Mouse (Mus musculus): ENCODE data around the gene Tmem91. TPM values are rescaled to one million over a fixed set of nuclear protein-coding genes. Genes with fewer than 3 reads are reported as not detected.
A peak's percentile ranks its signal among the peaks of the same experiment; 100 is the strongest.

The Tmem91 gene
- total RNA-seq, 1 experiment from 2014 or later, result not detected

DNA sequence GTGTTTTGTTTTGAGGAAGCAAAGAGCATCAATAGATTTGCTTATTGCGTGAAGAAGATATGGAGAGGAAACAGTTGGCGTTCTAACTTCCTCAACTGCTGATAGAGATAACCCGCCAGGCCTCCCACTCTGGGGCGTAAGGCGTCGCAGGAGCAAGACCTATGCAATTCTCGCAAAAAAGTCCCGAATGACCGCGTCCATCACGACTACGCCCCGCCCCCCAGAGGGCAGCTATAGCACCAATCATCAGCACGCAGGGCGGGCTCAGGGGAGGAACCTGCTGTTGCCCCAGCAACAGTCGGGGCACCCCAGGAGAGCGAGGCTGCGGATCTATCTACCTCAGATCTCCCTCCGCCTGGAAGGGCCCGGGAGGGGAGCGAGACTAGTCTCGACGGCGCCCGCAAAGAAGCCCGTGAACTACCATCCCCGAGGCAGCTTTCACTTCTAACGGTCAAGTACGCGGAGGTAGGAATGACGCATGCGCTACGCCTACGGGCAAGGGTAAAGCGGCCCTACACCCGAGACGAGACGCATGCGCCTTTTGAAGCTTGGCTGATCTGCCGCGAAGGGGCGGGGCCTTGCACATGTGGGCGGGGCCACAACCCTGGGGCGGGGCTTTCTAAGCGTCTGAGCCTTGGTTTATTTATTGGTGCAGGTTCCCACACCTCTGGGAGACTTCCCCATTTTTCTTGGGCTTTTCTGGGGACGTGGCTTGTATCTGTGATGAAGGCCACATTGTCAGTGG lies 5.7 kb upstream of the Tmem91 start, which contains the start of gene B9d2:
Gene B9d2, plus strand, starts transcription at position 267 of the 745 bp plus-strand sequence.
- peak; percentile 81 to 86 for ATAC-seq (replicated peaks in 1 of 2; ENCODE audit: insufficient read depth in 1 of 2, low FRiP score in 2 of 2, low TSS enrichment in 1 of 2, low read depth in 1 of 2, poor library complexity in 2 of 2, severe bottlenecking in 2 of 2)

DNA sequence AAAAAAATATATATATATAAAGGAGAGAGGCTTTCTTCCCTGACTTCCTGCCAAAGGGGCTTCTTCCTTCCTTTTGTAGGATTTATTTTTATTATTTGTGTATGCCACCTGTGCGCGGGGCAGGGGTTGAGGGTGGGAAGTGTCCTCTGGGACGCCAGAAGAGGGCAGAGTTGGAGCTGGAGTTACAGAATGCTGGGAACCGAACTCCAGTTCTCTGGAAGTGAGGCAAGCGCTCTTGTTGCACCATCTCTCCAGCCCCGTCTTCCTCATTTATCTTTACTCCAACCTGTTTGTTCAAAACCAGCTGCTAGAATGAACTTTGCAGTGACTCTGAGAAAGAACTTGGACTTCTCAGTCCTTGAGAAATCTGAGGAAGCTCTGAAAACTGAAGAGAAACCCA lies 5.0 kb upstream of the Tmem91 start:
- no peak for ATAC-seq (replicated peaks in 1 of 2; ENCODE audit: insufficient read depth in 1 of 2, low FRiP score in 2 of 2, low TSS enrichment in 1 of 2, low read depth in 1 of 2, poor library complexity in 2 of 2, severe bottlenecking in 2 of 2)

DNA sequence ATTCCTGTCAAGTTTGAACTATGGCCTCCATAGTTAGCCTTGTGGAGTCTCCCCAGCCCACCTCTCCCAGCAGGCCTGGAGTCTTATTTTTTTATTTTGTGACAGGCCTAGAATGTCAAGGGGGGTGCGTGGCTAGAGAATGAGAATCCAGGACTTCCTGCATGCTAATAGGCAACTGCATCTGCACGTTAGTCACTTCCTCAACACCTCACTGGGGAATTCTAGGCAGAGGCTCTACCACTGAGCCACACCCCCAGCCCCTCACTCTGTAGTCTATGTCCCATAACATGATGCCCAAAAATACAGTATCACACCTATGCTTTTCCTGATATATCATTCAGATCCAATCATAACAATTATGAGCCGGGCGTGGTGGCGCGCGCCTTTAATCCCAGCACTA lies 2.0 kb upstream of the Tmem91 start:
- ATAC-seq (replicated peaks in 1 of 2; ENCODE audit: insufficient read depth in 1 of 2, low FRiP score in 2 of 2, low TSS enrichment in 1 of 2, low read depth in 1 of 2, poor library complexity in 2 of 2, severe bottlenecking in 2 of 2), result no peak

DNA sequence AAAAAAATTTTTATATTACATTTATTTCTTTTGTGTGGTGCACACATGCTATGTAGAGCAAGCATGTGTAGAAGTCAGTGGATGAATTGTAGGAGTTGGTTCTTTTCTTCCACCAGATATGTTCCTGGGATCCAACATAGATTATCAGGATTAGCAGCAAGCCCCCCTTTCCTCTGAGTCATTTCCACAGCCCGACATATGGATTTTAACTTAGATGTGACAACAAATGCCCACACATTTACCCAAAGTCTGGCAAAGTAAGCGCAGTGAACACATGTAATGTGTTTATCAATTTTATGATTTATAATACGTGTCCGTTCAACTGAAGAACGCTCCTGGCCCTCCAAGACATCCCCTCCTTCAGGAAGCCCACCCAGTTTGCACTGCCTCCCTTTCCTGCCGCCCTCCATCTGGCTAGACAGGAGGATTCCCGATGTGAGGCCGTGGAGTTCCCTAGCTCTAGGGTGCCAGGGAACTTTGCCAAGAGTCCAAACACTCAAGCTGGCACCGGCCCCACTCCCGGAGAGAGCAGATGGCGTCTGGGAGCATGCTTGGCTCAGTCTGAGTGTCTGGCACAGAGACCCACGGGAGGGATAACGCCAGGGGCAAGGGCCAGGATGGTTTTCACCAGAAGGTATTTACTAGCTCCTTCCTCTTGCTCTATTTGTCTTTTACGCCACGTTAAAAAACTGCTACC lies 1.3 kb upstream of the Tmem91 start:
- ATAC-seq (replicated peaks in 1 of 2; ENCODE audit: insufficient read depth in 1 of 2, low FRiP score in 2 of 2, low TSS enrichment in 1 of 2, low read depth in 1 of 2, poor library complexity in 2 of 2, severe bottlenecking in 2 of 2), result no peak

DNA sequence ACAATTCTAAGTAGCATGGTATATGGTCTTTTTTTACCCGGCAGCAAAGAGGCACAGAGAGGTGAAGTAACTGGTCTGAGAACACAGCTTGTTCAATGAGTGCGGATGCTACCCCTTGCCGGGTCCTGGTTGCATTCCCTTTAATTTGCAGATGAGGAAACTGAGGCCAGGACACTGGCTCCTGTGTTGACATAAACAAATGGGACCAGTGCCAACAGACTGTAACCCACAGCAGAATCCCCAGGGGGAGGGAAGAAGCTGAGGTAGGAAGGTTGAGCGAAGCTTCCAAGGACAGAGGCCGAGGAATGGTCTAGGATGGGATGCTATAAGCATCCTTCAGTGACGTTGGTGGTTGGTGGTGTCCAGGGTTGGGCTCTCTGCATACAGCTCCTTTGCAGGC lies 439 bp upstream of the Tmem91 start:
- ATAC-seq (replicated peaks in 1 of 2; ENCODE audit: insufficient read depth in 1 of 2, low FRiP score in 2 of 2, low TSS enrichment in 1 of 2, low read depth in 1 of 2, poor library complexity in 2 of 2, severe bottlenecking in 2 of 2), result no peak

DNA sequence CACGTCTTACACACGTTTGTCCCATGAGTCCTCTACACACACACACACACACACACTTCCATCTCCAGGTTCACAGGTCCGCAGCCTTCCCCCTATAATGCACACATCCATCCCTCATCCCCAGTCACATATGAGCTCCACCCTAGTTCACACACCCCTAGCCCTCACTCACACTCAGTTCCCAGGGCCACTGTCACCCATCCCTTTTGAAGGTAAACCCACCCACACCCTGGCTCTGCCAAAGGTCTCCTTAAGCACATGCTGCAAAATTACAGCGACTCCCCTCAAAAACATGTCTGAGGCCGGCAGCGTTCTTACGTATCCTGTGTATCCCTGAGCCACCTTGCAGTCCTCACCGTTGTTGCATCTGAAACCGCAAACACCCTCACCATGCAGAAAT lies 669 bp downstream of the Tmem91 start:
- peak; percentile 14 to 33; a peak in 1 of 4 replicates for ATAC-seq (replicated peaks in 1 of 2; ENCODE audit: insufficient read depth in 1 of 2, low FRiP score in 2 of 2, low TSS enrichment in 1 of 2, low read depth in 1 of 2, poor library complexity in 2 of 2, severe bottlenecking in 2 of 2)

DNA sequence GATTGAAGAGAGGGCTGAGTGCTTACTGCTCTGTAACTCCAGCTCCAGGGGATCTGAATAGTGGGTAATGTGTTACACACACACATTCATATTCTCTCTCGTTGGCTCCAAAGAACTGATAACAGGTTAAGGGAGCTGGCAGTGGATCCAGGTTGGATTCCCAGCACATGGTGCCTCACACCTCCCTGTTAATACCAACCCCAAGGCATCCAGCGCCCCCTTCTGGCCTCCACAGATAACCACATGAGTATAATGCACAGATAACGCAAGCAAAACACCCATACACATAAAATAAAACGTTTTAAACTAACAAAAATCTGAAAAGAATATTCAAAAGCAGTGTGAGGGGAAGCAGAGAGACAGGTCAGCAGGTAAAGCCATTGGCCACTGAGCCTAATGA lies 2.5 kb downstream of the Tmem91 start:
- no peak for ATAC-seq (replicated peaks in 1 of 2; ENCODE audit: insufficient read depth in 1 of 2, low FRiP score in 2 of 2, low TSS enrichment in 1 of 2, low read depth in 1 of 2, poor library complexity in 2 of 2, severe bottlenecking in 2 of 2)

DNA sequence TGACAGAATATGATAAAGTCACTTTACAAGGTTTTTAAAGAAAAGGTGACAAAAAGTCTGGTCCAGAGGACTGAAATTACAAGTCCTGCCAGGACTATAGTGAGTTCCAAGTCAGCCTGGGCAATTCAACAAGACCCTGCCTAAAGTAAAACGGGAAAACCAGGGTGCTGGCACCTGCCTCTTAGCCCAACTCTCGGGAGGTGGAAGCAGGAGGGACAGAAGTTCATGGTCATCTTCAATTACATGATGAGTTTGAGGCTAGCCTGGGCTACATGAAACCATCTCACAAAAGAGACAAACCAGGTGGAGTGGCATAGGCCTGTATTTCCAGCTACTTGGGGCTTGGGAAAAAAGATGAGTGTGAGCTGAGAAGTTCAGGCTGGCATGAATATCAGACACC lies 3.3 kb downstream of the Tmem91 start:
- no peak for ATAC-seq (replicated peaks in 1 of 2; ENCODE audit: insufficient read depth in 1 of 2, low FRiP score in 2 of 2, low TSS enrichment in 1 of 2, low read depth in 1 of 2, poor library complexity in 2 of 2, severe bottlenecking in 2 of 2)

DNA sequence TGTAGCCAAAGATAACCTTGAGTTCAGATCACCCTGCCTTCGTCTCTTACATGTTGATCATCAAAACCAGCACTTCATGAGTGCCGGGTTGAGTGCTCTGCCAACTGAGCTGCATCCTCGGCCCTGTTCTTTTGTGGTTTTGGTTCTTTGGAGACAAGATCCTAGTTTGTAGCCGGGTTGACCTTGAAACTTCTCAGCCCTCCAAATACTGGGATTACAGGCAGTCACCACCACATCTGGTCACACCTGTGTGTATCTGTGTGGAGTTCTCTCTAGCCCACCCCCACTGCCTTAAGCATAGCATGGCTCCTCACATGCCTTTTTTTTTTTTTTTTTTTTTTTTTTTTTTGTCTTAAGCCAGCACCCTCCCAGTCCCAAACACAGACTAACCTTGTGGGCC lies 4.9 kb downstream of the Tmem91 start:
- ATAC-seq (replicated peaks in 1 of 2; ENCODE audit: insufficient read depth in 1 of 2, low FRiP score in 2 of 2, low TSS enrichment in 1 of 2, low read depth in 1 of 2, poor library complexity in 2 of 2, severe bottlenecking in 2 of 2), result no peak

DNA sequence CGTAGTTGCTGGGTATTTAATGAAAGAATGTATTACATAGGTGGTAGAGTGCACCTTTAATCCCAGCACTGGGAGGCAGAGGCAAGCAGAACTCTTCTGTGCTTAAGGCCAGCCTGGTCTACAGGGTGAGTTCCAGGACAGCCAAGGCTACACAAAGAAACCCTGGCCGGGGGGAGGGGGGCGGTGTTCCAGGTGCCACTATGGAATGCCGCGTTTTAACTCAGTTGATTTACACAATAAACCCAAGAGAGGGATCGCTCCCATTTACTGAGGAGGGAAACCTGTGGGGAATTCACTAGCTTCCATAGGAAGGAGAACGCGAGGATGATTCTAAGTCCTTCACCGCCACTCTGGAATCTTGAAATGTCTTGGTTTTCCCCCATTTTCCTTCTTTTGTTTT lies 5.3 kb downstream of the Tmem91 start:
- no peak for ATAC-seq (replicated peaks in 1 of 2; ENCODE audit: insufficient read depth in 1 of 2, low FRiP score in 2 of 2, low TSS enrichment in 1 of 2, low read depth in 1 of 2, poor library complexity in 2 of 2, severe bottlenecking in 2 of 2)

DNA sequence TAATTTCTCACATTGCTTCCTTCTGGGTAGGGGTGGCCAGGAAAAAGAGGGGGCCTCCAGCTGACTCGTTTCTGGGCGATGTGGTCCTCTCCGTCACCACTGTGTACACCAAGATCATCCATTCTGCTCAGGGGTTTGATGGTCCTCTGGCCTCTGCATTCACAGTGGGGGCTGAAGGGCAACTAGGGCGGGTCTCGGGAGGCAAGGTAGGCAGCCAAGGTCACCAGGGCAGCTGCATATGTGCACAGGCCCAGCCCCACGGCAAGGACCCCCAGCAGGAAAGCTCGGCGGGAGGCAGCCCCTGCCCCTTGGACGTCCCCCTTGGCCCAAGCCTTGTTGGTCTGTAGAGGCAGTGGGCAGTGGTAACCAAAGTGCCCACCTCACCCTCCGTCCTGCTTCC lies 5.8 kb downstream of the Tmem91 start:
- no peak for ATAC-seq (replicated peaks in 1 of 2; ENCODE audit: insufficient read depth in 1 of 2, low FRiP score in 2 of 2, low TSS enrichment in 1 of 2, low read depth in 1 of 2, poor library complexity in 2 of 2, severe bottlenecking in 2 of 2)

DNA sequence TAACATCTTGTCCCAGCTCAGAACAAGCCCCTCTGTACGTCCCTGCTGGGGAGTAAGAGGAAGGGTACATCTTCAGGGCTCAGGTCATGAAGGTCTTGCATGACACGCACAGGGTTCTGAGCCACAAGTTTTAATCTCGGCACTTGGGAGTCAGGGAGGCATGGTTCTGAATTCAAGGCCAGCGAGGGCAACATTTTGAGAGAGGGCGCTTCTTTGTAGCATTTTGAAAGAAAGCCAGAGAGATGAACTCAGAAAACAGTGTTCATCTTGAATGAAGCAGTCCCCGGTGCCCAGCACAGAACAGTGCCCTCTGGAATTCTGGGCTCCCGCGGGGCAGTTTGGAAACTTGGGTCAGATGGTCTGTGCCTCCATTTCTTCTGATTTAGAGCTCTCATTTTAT lies 8.6 kb downstream of the Tmem91 start:
- no peak for ATAC-seq (replicated peaks in 1 of 2; ENCODE audit: insufficient read depth in 1 of 2, low FRiP score in 2 of 2, low TSS enrichment in 1 of 2, low read depth in 1 of 2, poor library complexity in 2 of 2, severe bottlenecking in 2 of 2)

DNA sequence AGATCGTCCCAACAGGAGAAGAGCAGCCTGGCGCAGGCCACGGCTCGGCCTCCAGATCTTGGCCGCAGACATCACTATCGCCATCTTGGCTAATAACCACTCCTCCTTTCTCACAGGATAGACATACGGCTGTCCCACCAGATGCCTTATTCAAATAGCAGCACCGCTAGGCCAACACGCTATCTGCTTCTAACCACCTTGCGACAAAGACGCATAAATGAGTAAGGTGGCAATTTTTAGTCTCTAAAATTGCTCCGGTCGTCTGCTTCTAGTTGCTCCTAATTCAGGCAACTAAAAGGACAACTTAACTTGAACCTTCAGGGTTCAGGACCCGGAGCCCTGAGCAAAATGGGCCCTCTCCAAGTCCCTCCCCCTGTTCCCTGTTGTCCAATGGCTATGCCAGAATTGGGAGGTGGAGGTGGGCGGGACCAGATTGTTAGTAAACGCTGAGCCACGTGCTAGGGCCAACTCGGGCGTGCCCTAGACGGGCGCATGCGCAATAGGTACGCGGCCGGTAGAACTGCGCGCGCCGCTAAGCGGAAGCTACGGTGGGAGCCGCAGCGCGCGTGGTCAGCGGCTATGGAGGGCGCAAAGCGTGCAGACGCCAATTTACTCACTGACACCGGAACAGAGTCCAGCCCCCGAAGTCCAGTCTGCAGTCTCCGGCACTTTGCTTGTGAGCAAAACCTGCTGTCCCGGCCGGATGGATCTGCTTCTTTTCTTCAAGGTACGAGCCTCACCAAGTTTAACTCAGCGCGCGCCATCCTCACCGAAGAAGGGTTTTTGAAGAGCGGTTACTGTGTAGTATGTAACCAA lies 16.1 kb downstream of the Tmem91 start, which contains the start of the genes Bckdha and Exosc5:
Gene Bckdha, minus strand, starts transcription at position 325 of the 816 bp plus-strand sequence.
Gene Exosc5, plus strand, starts transcription at position 508 of the 816 bp plus-strand sequence.
- ATAC-seq (replicated peaks in 1 of 2; ENCODE audit: insufficient read depth in 1 of 2, low FRiP score in 2 of 2, low TSS enrichment in 1 of 2, low read depth in 1 of 2, poor library complexity in 2 of 2, severe bottlenecking in 2 of 2), result peak; percentile 93 to 97

DNA sequence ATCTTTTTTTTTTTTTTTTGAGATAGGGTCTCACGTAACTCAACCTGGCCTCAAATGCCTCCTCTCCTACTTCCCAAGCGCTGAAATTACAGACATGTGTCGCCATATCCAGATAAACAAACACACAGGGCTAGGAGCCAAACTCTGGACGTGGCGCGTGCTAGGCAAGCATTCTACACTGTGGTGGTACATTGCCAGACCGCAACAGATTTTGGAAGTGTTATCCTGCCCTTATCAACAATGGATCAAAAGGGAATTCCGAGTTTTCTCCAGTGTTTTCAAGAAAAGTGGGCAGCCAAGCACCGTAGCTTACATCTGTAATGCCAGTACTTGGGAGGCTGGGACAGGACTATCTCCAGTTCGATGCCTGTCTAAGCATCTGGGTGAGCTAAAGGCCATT lies 17.2 kb downstream of the Tmem91 start:
- ATAC-seq (replicated peaks in 1 of 2; ENCODE audit: insufficient read depth in 1 of 2, low FRiP score in 2 of 2, low TSS enrichment in 1 of 2, low read depth in 1 of 2, poor library complexity in 2 of 2, severe bottlenecking in 2 of 2), result no peak

DNA sequence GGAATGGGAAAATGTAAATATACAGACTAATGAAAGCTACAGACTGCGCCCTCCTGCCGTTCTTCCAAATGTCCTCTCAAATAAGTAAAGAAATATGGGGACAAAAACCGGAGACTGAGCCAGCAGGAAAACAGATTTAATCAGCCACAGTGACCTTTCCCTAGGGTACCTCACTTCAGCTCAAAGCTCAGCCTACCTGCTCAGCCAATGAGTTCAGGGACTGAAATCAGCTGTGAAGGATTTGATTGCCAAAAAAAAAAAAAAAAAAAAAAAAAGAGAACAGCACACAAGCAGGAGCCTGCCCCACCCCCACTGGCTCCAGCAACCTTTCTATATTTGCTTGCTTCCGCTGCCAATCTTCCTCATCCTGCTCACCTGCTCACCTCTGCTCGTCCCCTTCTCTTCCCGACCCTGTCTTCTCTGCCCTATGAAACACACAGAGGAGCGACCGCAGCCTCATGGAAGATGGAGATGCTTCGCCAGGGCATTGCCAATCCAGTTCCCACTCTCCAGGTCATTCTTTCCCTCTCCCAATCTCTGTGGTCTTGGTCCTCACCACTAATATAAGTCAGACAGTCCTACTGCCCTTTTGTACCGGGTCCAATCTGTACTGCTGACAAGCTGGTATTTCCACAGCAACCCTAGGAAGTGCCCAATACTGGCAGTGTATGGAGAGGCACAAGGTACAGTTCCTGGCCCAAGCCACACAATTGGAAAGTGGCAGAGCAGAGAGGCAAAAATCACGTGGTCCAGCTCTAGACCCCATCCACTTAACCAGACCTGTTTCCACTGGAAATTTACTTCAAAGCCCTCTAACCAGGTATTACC lies 19.2 kb downstream of the Tmem91 start:
- ATAC-seq (replicated peaks in 1 of 2; ENCODE audit: insufficient read depth in 1 of 2, low FRiP score in 2 of 2, low TSS enrichment in 1 of 2, low read depth in 1 of 2, poor library complexity in 2 of 2, severe bottlenecking in 2 of 2), result no peak

DNA sequence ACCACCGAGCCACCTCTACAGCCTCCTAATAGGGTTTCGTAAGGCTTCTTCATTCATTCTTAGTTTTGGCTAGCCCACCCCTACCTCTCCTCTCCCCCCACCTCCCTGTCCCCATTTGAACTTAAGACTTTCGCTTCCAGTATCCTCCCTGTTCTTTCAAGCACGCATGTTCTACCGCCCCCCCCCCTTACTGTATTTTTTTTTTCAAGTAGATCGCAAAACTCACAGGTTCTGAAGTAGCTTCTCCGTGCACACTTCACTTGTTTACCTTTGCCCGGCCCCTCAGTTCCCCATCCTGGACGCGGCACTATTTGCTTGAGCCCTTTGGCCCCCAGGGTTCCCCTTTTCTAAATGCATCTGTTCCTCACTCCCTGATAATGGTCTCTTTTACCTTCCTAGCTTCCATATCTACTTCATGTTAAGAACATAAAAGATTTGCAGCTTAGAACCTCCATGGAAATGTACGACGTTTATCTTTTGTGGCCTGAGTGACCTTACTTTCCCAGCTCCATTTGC lies 22.7 kb downstream of the Tmem91 start:
- no peak for ATAC-seq (replicated peaks in 1 of 2; ENCODE audit: insufficient read depth in 1 of 2, low FRiP score in 2 of 2, low TSS enrichment in 1 of 2, low read depth in 1 of 2, poor library complexity in 2 of 2, severe bottlenecking in 2 of 2)

DNA sequence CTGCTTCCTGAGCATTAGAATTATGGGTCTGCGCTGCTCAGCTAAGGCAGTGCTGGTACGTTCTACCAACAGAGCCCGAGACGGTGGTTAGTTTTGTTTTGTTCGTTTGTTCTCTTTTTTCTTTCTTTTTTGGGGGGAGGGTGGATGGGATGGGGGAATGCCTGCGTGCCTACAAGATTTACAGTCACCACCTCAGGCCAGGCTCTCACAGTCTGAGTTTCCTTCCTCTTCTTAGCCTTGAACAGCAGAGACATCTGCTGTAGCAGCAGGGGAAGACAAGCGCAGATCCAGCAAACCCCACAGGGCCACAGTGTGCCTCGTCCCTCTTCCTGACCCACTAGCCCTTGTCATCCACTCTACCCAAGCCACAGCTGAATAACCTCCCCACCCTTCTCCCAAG lies 23.7 kb downstream of the Tmem91 start:
- peak; percentile 87 to 94 for ATAC-seq (replicated peaks in 1 of 2; ENCODE audit: insufficient read depth in 1 of 2, low FRiP score in 2 of 2, low TSS enrichment in 1 of 2, low read depth in 1 of 2, poor library complexity in 2 of 2, severe bottlenecking in 2 of 2)
